Mouse (Mus musculus): ENCODE results near the gene Maged1. TPM values are rescaled to one million over a fixed set of nuclear protein-coding genes. Genes with fewer than 3 reads are reported as not detected.
"Not testable (repeated sequence)": the region's sequence is repeated elsewhere in the genome, so short reads cannot be mapped to it uniquely, and the experiment has no call there.

The Maged1 gene
- total and polyA plus RNA-seq, 3 experiments: 57.7 to 94.7 (median 81.6) TPM

- no peak for TF ChIP-seq ZC3H11A (IDR thresholded peaks at IDR 0.05; ENCODE audit: low read depth, low read length)
- no peak for TF ChIP-seq EP300 (IDR thresholded peaks at IDR 0.05; ENCODE audit: low read length)
- TF ChIP-seq MAFK (IDR thresholded peaks at IDR 0.05; ENCODE audit: insufficient replicate concordance, low read length): no peak
- TF ChIP-seq ETS1 (conservative IDR thresholded peaks at IDR 0.05; ENCODE audit: low read depth, low read length): no peak
- no peak for TF ChIP-seq MEF2A (IDR thresholded peaks at IDR 0.05; ENCODE audit: borderline replicate concordance, low read depth, low read length)
- TF ChIP-seq IRF4 (IDR thresholded peaks at IDR 0.05; ENCODE audit: low read depth, low read length): no peak
- no peak for TF ChIP-seq SIN3A (IDR thresholded peaks at IDR 0.05; ENCODE audit: low read length)
- no peak for TF ChIP-seq BHLHE40 (IDR thresholded peaks at IDR 0.05; ENCODE audit: low read depth, low read length)
- TF ChIP-seq MXI1 (IDR thresholded peaks at IDR 0.05; ENCODE audit: low read depth, low read length): no peak
- no peak for TF ChIP-seq CTCF (conservative IDR thresholded peaks at IDR 0.05 in 1 of 2, IDR thresholded peaks at IDR 0.05 in 1 of 2; ENCODE audit: low read depth in 2 of 2, low read length in 2 of 2)
- no peak for TF ChIP-seq ZMIZ1 (IDR thresholded peaks at IDR 0.05; ENCODE audit: low read depth, low read length)
- H3K9ac ChIP-seq (ENCODE audit: insufficient read depth, low read depth): no peak overlapping the region
- dilution Hi-C loops (cut with MboI; ENCODE audit: extremely low pct_ligation_motif_present, extremely low pct_unique_long_range_greater_than_20kb, low sequenced_read_pairs) (no loop called here), in situ Hi-C loops (cut with MboI; ENCODE audit: low pct_ligation_motif_present, low pct_unique_long_range_greater_than_20kb, low sequenced_read_pairs) (no loop called here)
- no peaks in the 10 kb centered on the region for H3K79me2 ChIP-seq (replicated peaks; ENCODE audit: control insufficient read depth, extremely low read depth, insufficient read depth, poor library complexity, severe bottlenecking)
- no peak overlapping the region for H3K4me2 ChIP-seq (ENCODE audit: insufficient read depth, low read depth, poor library complexity, severe bottlenecking)
- H3K27ac ChIP-seq (ENCODE audit: insufficient read depth, low read depth): no peak overlapping the region
- no peak for DNase-seq (ENCODE audit: extremely low read depth)
- no peaks in the 10 kb centered on the region for H3K36me3 ChIP-seq (replicated peaks in 1 of 2; ENCODE audit: control insufficient read depth in 1 of 2, insufficient read depth in 1 of 2, low read length in 1 of 2)
- no peaks in the 10 kb centered on the region for H3K27me3 ChIP-seq (replicated peaks)
- no peaks in the 10 kb centered on the region for H3K9me3 ChIP-seq (replicated peaks; ENCODE audit: low read length)
- no peaks in the 10 kb centered on the region for H3K4me1 ChIP-seq (ENCODE audit: control insufficient read depth in 1 of 2, insufficient read depth in 2 of 2)
- no peak overlapping the region for H3K4me3 ChIP-seq (replicated peaks in 1 of 3; ENCODE audit: low read depth in 2 of 3, low read length in 2 of 3, poor library complexity in 1 of 3)
Measured at GRCm38 (mm10) chrX:94522166-94522565, 19.8 kb downstream of the Maged1 start.

DNA sequence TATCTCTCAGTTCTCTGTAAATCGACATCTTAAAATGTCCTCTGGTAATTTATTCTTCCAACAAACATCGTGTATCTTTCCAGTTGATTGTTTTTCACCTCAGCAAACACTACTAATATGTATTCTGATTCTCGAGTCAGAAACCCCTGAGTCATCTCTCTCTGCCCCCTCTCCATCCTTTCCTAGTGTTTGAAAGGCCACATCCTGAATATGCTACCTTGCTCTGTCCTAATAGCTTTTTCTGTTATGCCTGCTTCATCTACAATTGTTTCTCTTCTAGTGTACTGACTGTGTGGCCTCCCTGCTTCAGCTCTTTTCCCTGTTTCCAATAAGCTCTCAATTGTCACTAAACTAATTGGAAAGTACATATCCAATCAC lies 33.5 kb downstream of the Maged1 start:
- Histone ChIP-seq H3K9me3 (replicated peaks; ENCODE audit: low read length) (no peaks in the 10 kb centered on the region), H3K27me3 (replicated peaks) (no peaks in the 10 kb centered on the region), H3K4me2 (ENCODE audit: insufficient read depth, low read depth, poor library complexity, severe bottlenecking) (no peak overlapping the region), H3K4me1 (ENCODE audit: control insufficient read depth in 1 of 2, insufficient read depth in 2 of 2) (no peaks in the 10 kb centered on the region), H3K36me3 (replicated peaks in 1 of 2; ENCODE audit: control insufficient read depth in 1 of 2, insufficient read depth in 1 of 2, low read length in 1 of 2) (no peaks in the 10 kb centered on the region), H3K27ac (ENCODE audit: insufficient read depth, low read depth) (no peak overlapping the region), H3K4me3 (replicated peaks in 1 of 3; ENCODE audit: low read depth in 2 of 3, low read length in 2 of 3, poor library complexity in 1 of 3) (no peak overlapping the region), H3K79me2 (replicated peaks; ENCODE audit: control insufficient read depth, extremely low read depth, insufficient read depth, poor library complexity, severe bottlenecking) (no peaks in the 10 kb centered on the region), H3K9ac (ENCODE audit: insufficient read depth, low read depth) (no peak overlapping the region)
- no peak for TF ChIP-seq BHLHE40 (IDR thresholded peaks at IDR 0.05; ENCODE audit: low read depth, low read length)
- no peak for TF ChIP-seq USF1 (IDR thresholded peaks at IDR 0.05; ENCODE audit: low read depth, low read length)
- TF ChIP-seq CHD1 (IDR thresholded peaks at IDR 0.05; ENCODE audit: low read depth, low read length): no peak
- no peak for TF ChIP-seq ELF1 (IDR thresholded peaks at IDR 0.05; ENCODE audit: low read depth, low read length)
- no peak for DNase-seq (ENCODE audit: extremely low read depth)
- dilution Hi-C loops (cut with MboI; ENCODE audit: extremely low pct_ligation_motif_present, extremely low pct_unique_long_range_greater_than_20kb, low sequenced_read_pairs): no loop called here
- in situ Hi-C loops (cut with MboI; ENCODE audit: low pct_ligation_motif_present, low pct_unique_long_range_greater_than_20kb, low sequenced_read_pairs): no loop called here

- H3K36me3 ChIP-seq (replicated peaks in 1 of 2; ENCODE audit: control insufficient read depth in 1 of 2, insufficient read depth in 1 of 2, low read length in 1 of 2); H3K9ac ChIP-seq (ENCODE audit: insufficient read depth, low read depth); H3K4me2 ChIP-seq (ENCODE audit: insufficient read depth, low read depth, poor library complexity, severe bottlenecking); H3K79me2 ChIP-seq (replicated peaks; ENCODE audit: control insufficient read depth, extremely low read depth, insufficient read depth, poor library complexity, severe bottlenecking); in situ Hi-C loops (cut with MboI; ENCODE audit: low pct_ligation_motif_present, low pct_unique_long_range_greater_than_20kb, low sequenced_read_pairs); H3K4me3 ChIP-seq (replicated peaks in 1 of 3; ENCODE audit: low read depth in 2 of 3, low read length in 2 of 3, poor library complexity in 1 of 3); H3K27me3 ChIP-seq (replicated peaks); H3K4me1 ChIP-seq (ENCODE audit: control insufficient read depth in 1 of 2, insufficient read depth in 2 of 2); H3K9me3 ChIP-seq (replicated peaks; ENCODE audit: low read length); DNase-seq (ENCODE audit: extremely low read depth); dilution Hi-C loops (cut with MboI; ENCODE audit: extremely low pct_ligation_motif_present, extremely low pct_unique_long_range_greater_than_20kb, low sequenced_read_pairs); H3K27ac ChIP-seq (ENCODE audit: insufficient read depth, low read depth): not testable (repeated sequence)
Measured at GRCm38 (mm10) chrX:94507698-94508441, 34.1 kb downstream of the Maged1 start.

Data from CH12.LX (cell line).